Mouse (Mus musculus) MEL (cell line): Measurements from ENCODE around the gene Ppfibp2.

ENCODE experiments used
- CTCF ChIP-seq, 3 experiments: IDR thresholded peaks in 2 of 3; conservative IDR thresholded peaks in 1 of 3; 2 replicates each; pipeline ENCODE4 v1.5.1; 2011 to 2012; ENCODE audit warnings: low read length in 3 of 3, low read depth in 2 of 3, mild to moderate bottlenecking in 2 of 3, improper control_type of control experiment in 1 of 3, inconsistent platforms in 1 of 3, mixed read lengths in 1 of 3, moderate library complexity in 1 of 3; ENCODE audit not compliant: control insufficient read depth in 1 of 3, insufficient read depth in 1 of 3, poor library complexity in 1 of 3, severe bottlenecking in 1 of 3
- MAZ ChIP-seq: IDR thresholded peaks from 2 replicates; pipeline ENCODE4 v1.6.1; 2012; ENCODE audit warnings: low read depth, mild to moderate bottlenecking, inconsistent platforms, low read length, improper control_type of control experiment
- USF2 ChIP-seq, 2 experiments: IDR thresholded peaks; 2 replicates each; pipeline ENCODE4 v1.6.1; 2011 to 2012; ENCODE audit warnings: improper control_type of control experiment in 2 of 2, low read length in 2 of 2, borderline replicate concordance in 1 of 2, inconsistent platforms in 1 of 2, low read depth in 1 of 2, mild to moderate bottlenecking in 1 of 2; ENCODE audit not compliant: insufficient read depth in 1 of 2

- no peak for TF ChIP-seq MAZ
- no peak for TF ChIP-seq CTCF (IDR thresholded peaks at IDR 0.05 in 2 of 3, conservative IDR thresholded peaks at IDR 0.05 in 1 of 3; ENCODE audit: control insufficient read depth in 1 of 3, insufficient read depth in 1 of 3, low read depth in 2 of 3, low read length in 3 of 3, poor library complexity in 1 of 3, severe bottlenecking in 1 of 3)
- TF ChIP-seq USF2 (IDR thresholded peaks at IDR 0.05; ENCODE audit: borderline replicate concordance in 1 of 2, insufficient read depth in 1 of 2, low read depth in 1 of 2, low read length in 2 of 2): no peak
These were observed 34.3 kb upstream of the Ppfibp2 start for GRCm38 (mm10) chr7:107560675-107561074.
